Mouse (Mus musculus) brain, embryonic 14.5 days (tissue): ENCODE data around the gene Dpysl5. TPM values are rescaled to one million over a fixed set of nuclear protein-coding genes. Genes with fewer than 3 reads are reported as not detected.

ENCODE experiments used
- DNase-seq: peaks from one replicate; pipeline ENCODE4 v3.0.0-alpha.2; 2011; ENCODE audit warnings: low read depth
- CTCF ChIP-seq: fragments of 200-500 bp; IDR thresholded peaks from 2 replicates; pipeline ENCODE4 v1.5.1; 2012; ENCODE audit warnings: inconsistent platforms, mild to moderate bottlenecking, moderate library complexity, borderline replicate concordance; ENCODE audit not compliant: insufficient read depth, insufficient read length; ENCODE audit errors: extremely low read depth
- POLR2A ChIP-seq: fragments of 200-500 bp; IDR thresholded peaks from 2 replicates; pipeline ENCODE4 v1.6.1; 2012; ENCODE audit warnings: mild to moderate bottlenecking, inconsistent platforms, borderline replicate concordance; ENCODE audit not compliant: poor library complexity, insufficient read depth, insufficient read length, severe bottlenecking; ENCODE audit errors: extremely low read depth
- polyA plus RNA-seq: library from polyadenylated mRNA; depleted of rRNA; stranded (reverse); fragments of >200 nt; gene quantifications from 2 replicates; pipeline ENCODE4 v1.2.3, GENCODE M21; 2012

Gene Dpysl5
- polyA plus RNA-seq, 1 experiment = 444 TPM

DNA sequence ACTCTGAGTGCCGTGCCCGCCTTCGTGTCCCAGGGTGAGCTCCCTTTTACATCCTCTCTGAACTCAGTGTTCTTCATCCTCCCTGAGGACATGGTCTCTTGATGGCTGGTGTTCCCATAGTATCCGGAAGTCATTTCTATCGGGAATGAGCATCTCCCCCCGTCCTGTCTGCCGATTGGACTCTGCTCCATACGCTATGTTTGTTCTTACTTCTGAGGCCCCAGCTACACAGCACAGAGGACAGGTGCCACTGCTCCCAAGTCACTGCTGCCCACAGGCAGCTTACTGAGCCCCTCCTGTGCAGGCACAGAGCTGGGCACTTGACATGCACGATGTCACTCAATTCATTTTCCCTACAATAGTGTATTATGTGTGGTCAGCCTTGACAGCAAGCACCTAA is 57.7 kb downstream of the Dpysl5 start:
- DNase-seq = no peak
- TF ChIP-seq CTCF (no peak), POLR2A (no peak)

DNA sequence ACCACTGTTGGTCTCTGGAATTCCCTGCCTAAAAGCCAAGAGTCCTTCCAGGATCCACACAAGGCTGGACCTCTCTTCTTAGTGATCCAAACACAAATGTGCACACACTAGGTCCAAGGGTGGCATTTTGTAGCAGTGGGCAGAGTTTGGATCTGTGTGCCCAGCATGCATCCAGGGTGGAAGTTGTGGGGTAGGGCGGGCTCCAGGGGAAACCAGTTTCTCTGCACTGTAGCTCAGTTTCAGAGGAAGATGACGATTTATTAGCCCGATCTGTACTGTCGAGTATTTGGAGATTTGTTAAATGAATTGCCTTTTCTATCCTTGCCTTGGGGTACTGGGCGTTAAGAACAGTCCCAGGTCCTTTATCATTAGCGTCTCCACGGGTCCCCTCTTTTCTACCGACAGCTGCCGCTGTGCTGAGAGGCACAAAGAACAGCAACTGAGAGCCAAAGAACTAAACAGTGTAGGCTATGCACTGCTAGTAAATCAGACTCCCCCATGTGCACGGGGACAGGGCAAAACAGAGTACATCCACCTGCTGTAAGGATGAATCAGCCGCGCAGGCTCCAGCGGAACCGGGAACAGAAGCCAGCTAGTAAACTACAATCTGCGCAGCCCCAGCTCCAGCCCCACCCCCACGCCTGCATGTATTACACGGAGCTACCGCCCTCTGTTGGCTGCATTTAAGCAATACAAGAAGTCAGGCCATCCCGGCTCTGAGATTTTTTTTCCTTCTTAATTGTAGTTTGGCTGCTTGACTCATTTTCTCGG is 63.4 kb downstream of the Dpysl5 start:
- peak; percentile 96 for DNase-seq
- TF ChIP-seq POLR2A (no peak), CTCF (peak; percentile 85)

DNA sequence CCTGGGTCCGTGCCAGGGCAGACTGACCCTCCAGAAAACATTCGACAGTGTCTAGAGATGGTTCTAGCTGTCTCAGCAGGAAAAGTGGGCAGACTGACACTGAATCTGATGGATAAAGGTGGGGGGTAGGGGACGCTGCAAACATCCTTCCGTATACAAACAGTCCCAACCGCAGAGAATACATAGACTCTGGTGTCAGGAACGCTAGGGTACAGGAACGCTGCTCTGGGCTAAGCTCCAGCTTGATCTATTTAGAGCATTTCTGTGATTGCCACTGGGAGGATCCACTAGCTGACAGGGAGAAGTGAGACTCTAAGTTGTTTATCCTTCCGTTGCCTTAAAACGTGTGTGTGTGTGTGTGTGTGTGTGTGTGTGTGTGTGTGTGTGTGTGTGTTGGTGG is 69.3 kb downstream of the Dpysl5 start:
- no peak for DNase-seq
- TF ChIP-seq CTCF (no peak), POLR2A (no peak)

DNA sequence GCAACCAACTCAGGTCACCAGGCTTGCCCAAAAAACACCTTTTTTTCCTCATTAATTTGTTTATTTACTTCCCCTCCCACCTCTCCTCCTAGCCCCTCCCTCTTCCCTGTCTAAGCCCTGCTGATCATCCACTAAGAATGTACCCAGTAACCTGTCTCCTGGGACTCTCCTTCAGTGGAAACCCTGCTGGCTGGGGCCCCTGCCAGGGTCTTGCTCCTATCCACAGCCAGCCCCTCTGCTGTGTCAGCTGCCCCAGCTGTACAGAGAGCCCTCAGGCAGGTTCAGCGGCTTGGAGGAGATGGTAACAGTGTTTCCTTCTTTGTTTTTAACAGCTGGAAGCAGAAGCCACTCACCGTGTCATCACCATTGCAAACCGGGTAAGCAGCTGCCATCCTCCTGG is 69.8 kb downstream of the Dpysl5 start:
- no peak for TF ChIP-seq CTCF
- TF ChIP-seq POLR2A = no peak

DNA sequence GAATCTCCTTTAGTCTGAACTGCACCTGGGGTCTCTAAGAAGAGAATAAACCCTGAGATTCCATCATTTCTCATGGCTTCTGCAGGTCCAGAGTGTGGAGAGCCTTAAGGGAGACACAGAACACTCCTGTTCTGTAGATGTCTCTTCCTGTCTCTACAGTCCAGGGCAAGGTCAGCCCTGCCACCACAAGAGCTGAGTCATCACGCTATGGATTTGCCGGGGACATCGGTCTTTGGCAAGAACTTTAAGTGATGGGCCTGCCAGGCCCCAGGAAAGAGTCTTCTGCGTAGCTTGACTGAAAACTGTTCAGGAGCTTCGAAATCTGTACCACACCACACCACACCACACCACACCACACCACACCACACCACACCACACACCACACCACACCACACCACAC is 76.0 kb downstream of the Dpysl5 start:
- TF ChIP-seq CTCF = no peak
- no peak for DNase-seq

More for the DNA sequence above, 69.8 kb downstream of the Dpysl5 start:
- no peak for DNase-seq

DNA sequence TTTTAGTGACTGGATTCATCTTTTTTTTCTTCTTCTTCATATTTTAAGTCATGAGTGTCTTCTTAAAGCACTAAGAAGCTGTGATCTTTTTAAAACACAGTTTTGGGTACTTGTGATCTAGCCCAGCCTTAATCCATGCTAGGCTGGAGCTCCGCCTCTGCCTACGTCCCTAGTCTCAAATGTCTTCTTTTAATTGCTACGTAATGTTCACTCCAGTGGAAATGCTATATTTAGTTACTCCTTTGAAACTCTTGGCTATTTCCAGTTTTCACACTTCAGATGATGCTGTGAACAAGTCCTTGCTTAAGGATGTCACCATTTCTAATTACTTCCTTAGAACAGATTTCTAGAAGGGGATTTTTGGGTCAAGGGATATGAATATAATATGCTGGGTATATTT is 78.7 kb downstream of the Dpysl5 start:
- no peak for DNase-seq
- TF ChIP-seq CTCF (no peak), POLR2A (no peak)

DNA sequence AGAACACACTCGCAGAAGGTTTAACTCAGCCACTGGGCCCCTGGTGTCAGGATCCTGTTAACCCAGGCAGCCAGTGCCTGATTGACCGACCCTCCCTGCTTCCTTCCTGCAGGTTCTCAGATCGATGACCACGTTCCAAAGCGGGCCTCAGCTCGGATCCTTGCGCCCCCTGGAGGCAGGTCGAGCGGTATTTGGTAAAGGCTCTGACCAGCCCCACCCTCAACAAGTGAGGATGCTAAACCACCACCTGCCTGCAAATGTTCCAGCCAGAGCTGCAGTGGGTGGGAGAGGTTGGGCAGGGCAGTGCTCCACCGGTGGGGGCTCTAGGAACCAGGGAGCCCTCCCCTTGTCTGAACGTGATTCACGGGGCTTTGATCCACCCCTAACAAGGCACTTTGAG is 84.8 kb downstream of the Dpysl5 start:
- TF ChIP-seq CTCF = peak; percentile 81
- TF ChIP-seq POLR2A = no peak
- peak; percentile 76 for DNase-seq

DNA sequence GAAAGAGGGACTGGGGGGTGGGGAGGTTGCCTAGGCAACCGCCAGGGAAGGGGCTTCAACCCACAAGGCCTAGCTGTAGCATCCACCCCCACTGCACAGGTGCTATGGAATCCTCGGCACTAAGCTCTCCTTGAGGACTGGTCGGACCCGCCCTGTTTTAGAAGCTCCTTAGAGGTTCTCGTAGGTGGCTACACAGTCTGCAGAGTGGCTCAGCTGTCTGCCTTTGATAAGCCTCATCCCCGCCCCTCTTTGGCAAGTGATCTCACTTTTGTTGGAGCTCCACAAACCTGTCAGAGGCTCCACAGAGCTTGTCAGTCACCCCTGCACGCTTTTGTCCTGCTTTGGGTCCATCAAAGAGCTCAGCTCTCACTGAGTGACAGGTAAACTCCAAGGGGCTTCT is 86.1 kb downstream of the Dpysl5 start:
- TF ChIP-seq CTCF = no peak
- TF ChIP-seq POLR2A = no peak
- peak; percentile 50 for DNase-seq

DNA sequence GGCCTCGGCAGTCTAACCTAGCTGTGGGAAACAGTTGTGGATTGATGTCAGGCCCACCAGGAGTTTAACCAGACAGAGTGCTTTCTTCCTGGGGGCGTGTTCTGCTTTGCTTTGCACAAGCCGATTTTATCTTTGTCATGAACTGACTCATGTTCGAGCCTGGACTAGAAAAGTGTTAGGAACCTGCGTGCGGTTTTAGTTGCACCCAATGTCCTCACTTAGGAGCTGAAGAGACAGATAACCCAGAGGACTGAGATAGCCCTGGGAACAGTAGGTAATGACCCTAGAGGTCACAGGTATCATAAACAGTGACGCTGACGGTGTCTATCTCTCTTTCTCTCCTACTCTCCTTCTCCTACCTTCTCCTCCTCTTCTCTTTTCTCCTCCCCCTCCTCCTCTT is 86.6 kb downstream of the Dpysl5 start:
- TF ChIP-seq CTCF = no peak
- TF ChIP-seq POLR2A = no peak
- DNase-seq = no peak

DNA sequence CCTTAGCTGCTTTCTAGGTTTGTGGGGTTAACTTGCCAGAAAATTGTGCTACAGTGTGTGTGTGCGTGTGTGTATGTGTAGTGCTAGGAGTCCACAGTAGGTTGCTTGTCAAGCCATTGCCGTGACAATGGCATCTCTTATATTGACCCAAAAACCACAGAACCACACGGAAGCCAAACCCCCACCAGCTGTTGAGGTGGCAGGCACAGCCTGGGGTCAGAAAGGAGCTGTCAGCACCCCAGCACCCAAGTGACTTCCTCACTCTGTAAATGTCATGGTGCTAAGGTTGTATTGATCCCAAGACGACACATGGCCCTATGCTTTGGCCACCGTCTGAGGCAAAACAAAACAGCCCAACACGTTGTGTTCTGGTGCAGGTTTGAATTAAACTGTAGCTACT is 87.6 kb downstream of the Dpysl5 start:
- no peak for TF ChIP-seq POLR2A
- no peak for TF ChIP-seq CTCF

DNA sequence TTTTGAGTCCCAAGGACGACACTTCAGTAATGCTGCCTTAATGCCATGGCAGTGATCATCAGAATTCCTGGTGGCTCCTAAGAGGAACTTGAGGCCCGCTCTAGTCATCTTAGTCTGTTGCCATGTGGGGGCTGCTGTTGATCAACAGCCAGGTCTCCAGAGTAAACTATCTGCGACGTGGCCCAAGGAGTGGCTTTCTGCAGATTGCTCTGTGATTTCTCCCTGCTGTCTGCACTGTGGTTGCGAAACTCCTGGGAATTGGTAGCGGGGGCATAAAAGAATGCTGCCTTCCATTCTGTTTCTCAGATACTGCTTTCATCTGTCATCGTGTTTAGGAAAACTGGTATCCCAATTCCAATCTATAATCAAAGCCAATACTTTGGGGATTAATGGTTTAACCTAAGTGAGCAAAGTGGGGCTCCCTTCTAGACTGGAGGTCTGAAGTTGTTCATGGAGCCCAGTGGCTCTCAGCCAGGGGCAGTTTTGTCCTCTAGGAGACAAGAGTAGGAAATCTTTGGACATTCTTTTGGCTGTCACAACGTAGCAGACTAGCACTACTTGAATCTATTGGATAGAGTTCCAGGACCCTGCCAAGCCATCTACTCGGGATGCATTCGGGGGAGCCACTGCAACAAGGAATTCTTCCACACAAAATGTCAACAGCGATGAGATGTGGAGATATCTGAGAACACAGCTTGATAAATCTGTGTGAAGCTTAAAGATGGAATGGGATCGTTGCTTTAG is 91.5 kb downstream of the Dpysl5 start:
- TF ChIP-seq POLR2A (no peak), CTCF (no peak)

More for the DNA sequence above, 87.6 kb downstream of the Dpysl5 start:
- DNase-seq = no peak

DNA sequence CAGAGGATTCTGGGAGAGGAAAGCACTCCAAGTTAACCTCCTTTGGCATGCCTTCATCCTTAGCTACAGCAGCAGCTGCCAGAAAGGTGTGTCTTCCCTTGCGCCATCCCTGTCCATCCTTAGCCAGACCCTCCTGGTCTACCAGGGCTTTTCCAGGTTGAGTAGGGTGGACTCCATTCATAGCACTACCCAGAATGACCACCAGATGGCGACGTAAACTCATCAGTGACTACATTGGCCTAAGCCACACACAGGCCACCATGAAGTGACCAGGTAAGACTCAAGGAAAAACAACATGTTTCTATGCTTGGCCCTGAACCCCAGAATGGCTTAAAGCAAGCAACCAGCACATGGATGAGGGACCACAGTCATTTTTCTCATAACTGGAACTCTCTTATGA is 94.7 kb downstream of the Dpysl5 start:
- DNase-seq = peak; percentile 90
- peak; percentile 86; the same call in 1 of the 2 replicates for TF ChIP-seq CTCF
- no peak for TF ChIP-seq POLR2A

More for the DNA sequence above, 91.5 kb downstream of the Dpysl5 start:
- DNase-seq = no peak
